Mouse (Mus musculus) ES-E14 (cell line): ENCODE measurements around the gene Il1r1. TPM values are rescaled to one million over a fixed set of nuclear protein-coding genes. Genes with fewer than 3 reads are reported as not detected.

Experiments used
- DNase-seq: peaks from one replicate; pipeline ENCODE4 v3.0.0-alpha.2; 2013; ENCODE audit warnings: low read depth, low spot score
- H3K27ac ChIP-seq: 2 replicates; pipeline ENCODE4 v1.5.1; 2012; ENCODE audit warnings: low read depth, mild to moderate bottlenecking, low read length, moderate library complexity, mixed read lengths; ENCODE audit not compliant: poor library complexity, insufficient read depth, severe bottlenecking
- H3K36me3 ChIP-seq: 2 replicates; pipeline ENCODE4 v1.6.1; 2012; ENCODE audit warnings: mild to moderate bottlenecking, low read length, moderate library complexity, mixed read lengths; ENCODE audit not compliant: control insufficient read depth, poor library complexity, insufficient read depth, severe bottlenecking
- H3K4me1 ChIP-seq, 2 experiments: fragments of 150-350 bp in 1 of 2; sonication (generic) in 1 of 2; 2 replicates each; pipeline ENCODE4 v1.6.1; 2012; ENCODE audit warnings: low read length in 2 of 2, mild to moderate bottlenecking in 1 of 2, mixed read lengths in 1 of 2; ENCODE audit not compliant: control insufficient read depth in 2 of 2, insufficient read depth in 2 of 2, poor library complexity in 1 of 2
- H3K4me3 ChIP-seq, 2 experiments: fragments of 150-350 bp in 1 of 2; sonication (generic) in 1 of 2; 2 replicates each; pipeline ENCODE4 v1.5.1; 2012; ENCODE audit warnings: low read length in 2 of 2, low read depth in 1 of 2, mild to moderate bottlenecking in 1 of 2, mixed read lengths in 1 of 2; ENCODE audit not compliant: insufficient read depth in 1 of 2, poor library complexity in 1 of 2, severe bottlenecking in 1 of 2
- H3K9ac ChIP-seq: 2 replicates; pipeline ENCODE4 v1.6.1; 2012; ENCODE audit warnings: low read depth, mild to moderate bottlenecking, low read length, mixed read lengths; ENCODE audit not compliant: poor library complexity, insufficient read depth, severe bottlenecking
- H3K9me3 ChIP-seq: fragments of 150-350 bp; sonication (generic); 2 replicates; pipeline ENCODE4 v1.6.1; 2012; ENCODE audit warnings: low read depth, mild to moderate bottlenecking, low read length; ENCODE audit not compliant: control insufficient read depth, insufficient read depth
- CHD2 ChIP-seq: IDR thresholded peaks from 2 replicates; pipeline ENCODE4 v1.6.1; 2014; ENCODE audit warnings: mild to moderate bottlenecking, low read depth, low read length, inconsistent platforms
- HCFC1 ChIP-seq: IDR thresholded peaks from 2 replicates; pipeline ENCODE4 v1.6.1; 2012; ENCODE audit warnings: low read length, inconsistent platforms, borderline replicate concordance; ENCODE audit not compliant: insufficient read depth
- MAFK ChIP-seq: IDR thresholded peaks from 2 replicates; pipeline ENCODE4 v1.6.1; 2014; ENCODE audit warnings: mild to moderate bottlenecking, low read depth, low read length, inconsistent platforms; ENCODE audit not compliant: insufficient read depth
- ZC3H11A ChIP-seq: IDR thresholded peaks from 2 replicates; pipeline ENCODE4 v1.6.1; 2012; ENCODE audit warnings: low read depth, mild to moderate bottlenecking, inconsistent platforms, low read length, borderline replicate concordance
- ZNF384 ChIP-seq: IDR thresholded peaks from 2 replicates; pipeline ENCODE4 v1.6.1; 2012; ENCODE audit warnings: low read depth, low read length, inconsistent platforms
- in situ Hi-C, 2 experiments: fragments of 600-800 bp; cut with MboI; formaldehyde crosslinking; loops; one replicate each; pipeline ENCODE4 v1.15.1; 2025; ENCODE audit warnings: low sequenced_read_pairs in 2 of 2, inconsistent platforms in 1 of 2; ENCODE audit not compliant: unreplicated experiment in 2 of 2
- total RNA-seq: library from RNA; depleted of rRNA; stranded (reverse); fragments of 300-350 nt; gene quantifications from 2 replicates; pipeline ENCODE4 v1.2.3, GENCODE M21; 2012

Il1r1 gene
- total RNA-seq, 1 experiment, result 0.36 TPM

- no peaks in the 10 kb centered on the region for H3K36me3 ChIP-seq
- H3K9me3 ChIP-seq, result no peaks in the 10 kb centered on the region
- no peak overlapping the region for H3K27ac ChIP-seq
- no peak overlapping the region for H3K9ac ChIP-seq
- H3K4me3 ChIP-seq, result no peak overlapping the region
- DNase-seq, result no peak
- no peaks in the 10 kb centered on the region for H3K4me1 ChIP-seq
- in situ Hi-C loops, result no loop called here
- TF ChIP-seq HCFC1 (no peak), ZNF384 (no peak), CHD2 (no peak), MAFK (no peak), ZC3H11A (no peak)
Measured at GRCm38 (mm10) chr1:40220549-40220948, 4.3 kb upstream of the Il1r1 start.

- in situ Hi-C loops, result no loop called here
- Histone ChIP-seq H3K4me1 (no peaks in the 10 kb centered on the region), H3K27ac (no peak overlapping the region), H3K36me3 (no peaks in the 10 kb centered on the region), H3K9me3 (no peaks in the 10 kb centered on the region), H3K4me3 (no peak overlapping the region), H3K9ac (no peak overlapping the region)
- TF ChIP-seq ZNF384, result no peak
- no peak for TF ChIP-seq ZC3H11A
- no peak for DNase-seq
Measured at GRCm38 (mm10) chr1:40221864-40222263, 3.0 kb upstream of the Il1r1 start.

GRCm38 (mm10) chr1:40222680-40223079 is 2.2 kb upstream of the Il1r1 start:
- DNase-seq, result no peak
- in situ Hi-C loops, result no loop called here

GRCm38 (mm10) chr1:40223591-40223990 is 1.3 kb upstream of the Il1r1 start:
- no peaks in the 10 kb centered on the region for H3K36me3 ChIP-seq
- in situ Hi-C loops, result no loop called here
- H3K4me1 ChIP-seq, result no peaks in the 10 kb centered on the region
- H3K27ac ChIP-seq, result no peak overlapping the region
- no peak overlapping the region for H3K9ac ChIP-seq
- H3K9me3 ChIP-seq, result no peaks in the 10 kb centered on the region
- TF ChIP-seq ZC3H11A (no peak), MAFK (no peak), HCFC1 (no peak), ZNF384 (no peak), CHD2 (no peak)
- H3K4me3 ChIP-seq, result no peak overlapping the region
- no peak for DNase-seq

More at GRCm38 (mm10) chr1:40222680-40223079, 2.2 kb upstream of the Il1r1 start:
- H3K27ac ChIP-seq, result no peak overlapping the region
- no peaks in the 10 kb centered on the region for H3K9me3 ChIP-seq
- H3K9ac ChIP-seq, result no peak overlapping the region
- no peaks in the 10 kb centered on the region for H3K4me1 ChIP-seq
- TF ChIP-seq CHD2, result no peak
- no peak overlapping the region for H3K4me3 ChIP-seq
- no peaks in the 10 kb centered on the region for H3K36me3 ChIP-seq

- no peak overlapping the region for H3K4me3 ChIP-seq
- in situ Hi-C loops, result no loop called here
- TF ChIP-seq CHD2, result no peak
- TF ChIP-seq MAFK, result no peak
- no peak for TF ChIP-seq ZNF384
- no peak for TF ChIP-seq HCFC1
- no peak for TF ChIP-seq ZC3H11A
- H3K9me3 ChIP-seq, result no peaks in the 10 kb centered on the region
- H3K4me1 ChIP-seq, result no peaks in the 10 kb centered on the region
- no peak overlapping the region for H3K9ac ChIP-seq
- no peak for DNase-seq
- no peaks in the 10 kb centered on the region for H3K36me3 ChIP-seq
- H3K27ac ChIP-seq, result no peak overlapping the region
Measured at GRCm38 (mm10) chr1:40225580-40225979, 700 bp downstream of the Il1r1 start.
